Mouse (Mus musculus) heart, embryonic 16.5 days (tissue): ENCODE results near the gene March4. TPM values are rescaled to one million over a fixed set of nuclear protein-coding genes. Genes with fewer than 3 reads are reported as not detected.

ENCODE experiments used
- ATAC-seq: fragments of 200-750 bp; cut with Nextera tagmentation; replicated peaks from 2 replicates; pipeline ENCODE4 v1.8.0; 2017; ENCODE audit warnings: moderate number of reproducible peaks; ENCODE audit not compliant: insufficient read depth, low FRiP score; ENCODE audit errors: extremely low read depth
- H3K27ac ChIP-seq: fragments of 300-500 bp; sonication (generic); 2 replicates; pipeline ENCODE4 v1.5.1; 2014; ENCODE audit warnings: mild to moderate bottlenecking, low read length, control low read depth, moderate library complexity
- H3K27me3 ChIP-seq: fragments of 300-500 bp; sonication (generic); 2 replicates; pipeline ENCODE4 v1.6.1; 2014; ENCODE audit warnings: low read length, mixed read lengths; ENCODE audit not compliant: control insufficient read depth, insufficient read depth
- H3K36me3 ChIP-seq: fragments of 300-500 bp; sonication (generic); 2 replicates; pipeline ENCODE4 v1.6.1; 2014; ENCODE audit not compliant: control insufficient read depth, insufficient read depth
- H3K4me1 ChIP-seq: fragments of 300-500 bp; sonication (generic); 2 replicates; pipeline ENCODE4 v1.6.1; 2014; ENCODE audit warnings: low read length, mixed read lengths; ENCODE audit not compliant: control insufficient read depth, insufficient read depth
- H3K4me2 ChIP-seq: fragments of 300-500 bp; sonication (generic); 2 replicates; pipeline ENCODE4 v1.6.1; 2014; ENCODE audit warnings: low read depth, mild to moderate bottlenecking, control low read depth, low read length
- H3K4me3 ChIP-seq: fragments of 300-500 bp; sonication (generic); 2 replicates; pipeline ENCODE4 v1.5.1; 2014; ENCODE audit warnings: mild to moderate bottlenecking, control low read depth, low read length
- H3K9ac ChIP-seq: fragments of 300-500 bp; sonication (generic); 2 replicates; pipeline ENCODE4 v1.6.1; 2014; ENCODE audit warnings: low read length, control low read depth
- H3K9me3 ChIP-seq: fragments of 300-500 bp; sonication (generic); replicated peaks from 2 replicates; pipeline ENCODE4 v1.6.1; 2016; ENCODE audit warnings: low read length; ENCODE audit not compliant: control insufficient read depth
- WGBS: fragments of 180-500 bp; shearing (Covaris S2); extraction: QIAGEN DNeasy Blood & Tissue Kit; methylation state at CpG from one replicate; pipeline ENCODE4 v1.1.7; 2014; 5-methylcytosine and 5-hydroxymethylcytosine counted together
- polyA plus RNA-seq: library from polyadenylated mRNA; unstranded; fragments of >200 nt; fragmentation: Nextera tagmentation; extraction: Ambion mirVana; gene quantifications from 2 replicates; pipeline ENCODE4 v1.2.1, GENCODE M21; 2015

March4 gene
- not detected in 2 replicates for polyA plus RNA-seq

GRCm38 (mm10) chr1:72536611-72537351 is at the start of gene March4:
Gene March4 (minus strand): TSS chr1:72536930.
- no peak within 1 kb of the TSS for H3K9ac ChIP-seq
- H3K36me3 ChIP-seq, result no peaks in the 10 kb centered on the region
- no peak within 1 kb of the TSS for H3K27ac ChIP-seq
- peak within 1 kb of the TSS; percentile 37 for H3K4me3 ChIP-seq
- under 1% methylated on average over 41 of the region's 41 CpGs for WGBS
- ATAC-seq, result peak; percentile 65
- H3K27me3 ChIP-seq, result peaks cover 32% of the 10 kb centered on the region
- no peaks in the 10 kb centered on the region for H3K9me3 ChIP-seq
- H3K4me2 ChIP-seq, result peak within 1 kb of the TSS; percentile 58
- H3K4me1 ChIP-seq, result peaks cover 8% of the 10 kb centered on the region

- no peak overlapping the region for H3K27ac ChIP-seq
- ATAC-seq, result no peak
- H3K27me3 ChIP-seq, result no peaks in the 10 kb centered on the region
- H3K4me2 ChIP-seq, result no peak overlapping the region
- no peak overlapping the region for H3K4me3 ChIP-seq
- peaks cover 32% of the 10 kb centered on the region for H3K36me3 ChIP-seq
- no peaks in the 10 kb centered on the region for H3K9me3 ChIP-seq
- WGBS, result 85% methylated on average over 17 of the region's 17 CpGs
- H3K4me1 ChIP-seq, result peaks cover 15% of the 10 kb centered on the region
- no peak overlapping the region for H3K9ac ChIP-seq
Measured at GRCm38 (mm10) chr1:72585971-72586875, 49.5 kb upstream of the March4 start.

DNA sequence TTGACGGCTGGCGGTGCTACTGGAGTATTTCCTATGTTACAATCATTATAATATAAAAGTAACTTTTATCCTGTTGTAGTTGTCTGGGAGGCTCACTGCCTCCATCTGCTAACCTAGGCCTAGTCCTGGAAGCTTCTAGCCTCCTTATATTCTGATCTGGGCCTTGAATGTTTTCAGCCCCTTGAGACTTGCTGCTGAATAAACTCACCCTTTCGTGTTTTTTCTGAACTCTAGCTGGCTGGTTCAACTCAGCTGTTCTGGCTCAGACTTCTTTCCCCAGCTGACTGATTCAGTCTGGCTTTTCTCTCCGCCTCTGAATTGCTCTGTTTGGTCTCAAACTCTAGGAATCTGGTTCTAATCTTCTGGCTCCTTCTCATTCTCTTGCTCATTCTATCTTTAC is 47.2 kb upstream of the March4 start:
- Histone ChIP-seq H3K9me3 (no peaks in the 10 kb centered on the region), H3K36me3 (peaks cover 22% of the 10 kb centered on the region), H3K9ac (peak overlapping the region; percentile 84), H3K4me3 (peak overlapping the region; percentile 89), H3K27ac (peak overlapping the region; percentile 87), H3K4me2 (peak overlapping the region; percentile 68), H3K27me3 (no peaks in the 10 kb centered on the region), H3K4me1 (peaks cover 15% of the 10 kb centered on the region)
- 70% methylated on average over 4 of the region's 4 CpGs for WGBS
- ATAC-seq, result no peak

- peak; percentile 100 for ATAC-seq
- H3K36me3 ChIP-seq, result peaks cover 19% of the 10 kb centered on the region
- H3K9me3 ChIP-seq, result no peaks in the 10 kb centered on the region
- peaks cover 4% of the 10 kb centered on the region; the same call in 1 of the 2 replicates for H3K27me3 ChIP-seq
- H3K27ac ChIP-seq, result peak within 1 kb of the TSS; percentile 87
- H3K4me2 ChIP-seq, result peak within 1 kb of the TSS; percentile 71
- WGBS, result under 1% methylated on average over 25 of the region's 25 CpGs
- peak within 1 kb of the TSS; percentile 89 for H3K4me3 ChIP-seq
- H3K4me1 ChIP-seq, result peaks cover 15% of the 10 kb centered on the region
- peak within 1 kb of the TSS; percentile 84 for H3K9ac ChIP-seq
Measured at GRCm38 (mm10) chr1:72582947-72583731, 46.4 kb upstream of the March4 start, which contains the start of gene Smarcal1. Gene Smarcal1 (plus strand): TSS chr1:72583251.

DNA sequence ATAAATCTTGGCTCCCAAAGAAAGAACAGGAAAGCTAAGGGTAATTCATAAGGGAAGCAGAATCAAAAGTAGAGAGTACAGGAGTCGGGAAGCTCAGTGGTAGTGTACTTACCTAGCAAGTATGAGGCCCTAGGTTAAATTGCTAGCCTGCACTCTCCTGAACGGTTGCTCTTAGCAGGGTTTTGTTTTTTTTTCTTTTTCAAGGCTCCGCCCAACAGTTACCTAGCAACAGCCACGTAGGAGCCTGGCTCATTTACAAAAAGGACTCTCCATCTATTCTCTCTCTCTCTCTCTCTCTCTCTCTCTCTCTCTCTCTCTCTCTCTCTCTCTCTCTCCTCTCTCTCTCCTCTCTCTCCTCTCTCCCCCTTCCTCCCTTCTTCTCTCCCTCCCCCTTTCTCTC is 42.1 kb upstream of the March4 start:
- H3K27me3 ChIP-seq, result peaks cover 5% of the 10 kb centered on the region; the same call in 1 of the 2 replicates
- H3K4me2 ChIP-seq, result no peak overlapping the region
- H3K4me1 ChIP-seq, result peaks cover 5% of the 10 kb centered on the region
- 29% methylated on average over 4 of the region's 4 CpGs for WGBS
- no peaks in the 10 kb centered on the region for H3K36me3 ChIP-seq
- no peak overlapping the region for H3K4me3 ChIP-seq
- no peak for ATAC-seq
- H3K27ac ChIP-seq, result no peak overlapping the region
- no peak overlapping the region for H3K9ac ChIP-seq
- no peaks in the 10 kb centered on the region for H3K9me3 ChIP-seq

- no peak overlapping the region for H3K4me2 ChIP-seq
- 37% methylated on average over 15 of the region's 15 CpGs for WGBS
- no peak overlapping the region for H3K27ac ChIP-seq
- H3K36me3 ChIP-seq, result no peaks in the 10 kb centered on the region
- H3K4me3 ChIP-seq, result no peak overlapping the region
- H3K9me3 ChIP-seq, result no peaks in the 10 kb centered on the region
- ATAC-seq, result no peak
- peaks cover 3% of the 10 kb centered on the region for H3K4me1 ChIP-seq
- peaks cover 5% of the 10 kb centered on the region; the same call in 1 of the 2 replicates for H3K27me3 ChIP-seq
- H3K9ac ChIP-seq, result no peak overlapping the region
Measured at GRCm38 (mm10) chr1:72578351-72578750, 41.6 kb upstream of the March4 start.

GRCm38 (mm10) chr1:72577481-72577922 is 40.8 kb upstream of the March4 start:
- no peak for ATAC-seq
- H3K36me3 ChIP-seq, result no peaks in the 10 kb centered on the region
- no peaks in the 10 kb centered on the region for H3K9me3 ChIP-seq
- H3K9ac ChIP-seq, result no peak overlapping the region
- peaks cover 5% of the 10 kb centered on the region; the same call in 1 of the 2 replicates for H3K27me3 ChIP-seq
- H3K4me2 ChIP-seq, result peak overlapping the region; percentile 30
- H3K4me1 ChIP-seq, result peaks cover 1% of the 10 kb centered on the region
- WGBS, result 15% methylated on average over 12 of the region's 12 CpGs
- no peak overlapping the region for H3K27ac ChIP-seq
- H3K4me3 ChIP-seq, result no peak overlapping the region

DNA sequence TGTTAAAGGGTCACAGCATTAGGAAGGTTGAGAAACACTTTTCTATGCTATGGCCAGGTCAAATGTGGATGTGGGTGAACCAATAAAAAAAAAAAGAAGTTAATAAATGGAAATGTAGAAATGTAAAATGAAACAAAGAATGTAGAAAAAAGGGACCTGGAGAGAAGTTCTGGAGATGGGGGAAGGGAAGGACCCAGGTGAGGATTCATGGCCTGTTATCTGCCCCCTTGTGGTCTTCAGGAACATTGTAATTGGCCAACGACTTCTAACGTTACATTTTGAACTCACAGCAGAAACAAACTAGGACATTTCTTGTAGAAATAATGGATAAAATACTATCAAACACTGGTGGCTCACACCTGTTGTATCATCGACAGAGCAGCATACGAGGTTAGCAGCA is 38.4 kb upstream of the March4 start:
- H3K4me2 ChIP-seq, result no peak overlapping the region
- H3K9me3 ChIP-seq, result no peaks in the 10 kb centered on the region
- 37% methylated on average over 4 of the region's 4 CpGs for WGBS
- ATAC-seq, result no peak
- H3K4me1 ChIP-seq, result no peaks in the 10 kb centered on the region
- peaks cover 5% of the 10 kb centered on the region; the same call in 1 of the 2 replicates for H3K27me3 ChIP-seq
- no peaks in the 10 kb centered on the region for H3K36me3 ChIP-seq
- H3K9ac ChIP-seq, result no peak overlapping the region
- no peak overlapping the region for H3K27ac ChIP-seq
- H3K4me3 ChIP-seq, result no peak overlapping the region
